Mouse (Mus musculus) liver, embryonic 11.5 days (tissue): ENCODE data around the gene Pcsk2. TPM values are rescaled to one million over a fixed set of nuclear protein-coding genes. Genes with fewer than 3 reads are reported as not detected.
A peak's percentile ranks its signal among the peaks of the same experiment; 100 is the strongest.

Source experiments
- ATAC-seq: fragments of 200-750 bp; cut with Nextera tagmentation; replicated peaks from 2 replicates; pipeline ENCODE4 v1.8.0; 2017; ENCODE audit warnings: moderate number of reproducible peaks, mild to moderate bottlenecking, moderate TSS enrichment, moderate library complexity; ENCODE audit not compliant: low FRiP score
- DNase-seq: peaks from one replicate; pipeline ENCODE4 v3.0.0-alpha.2; 2017; ENCODE audit warnings: low spot score
- H3K27ac ChIP-seq: fragments of 300-500 bp; sonication (generic); 2 replicates; pipeline ENCODE4 v1.5.1; 2014; ENCODE audit warnings: mild to moderate bottlenecking, low read depth, low read length, control low read depth
- H3K27me3 ChIP-seq: fragments of 300-500 bp; sonication (generic); replicated peaks from 2 replicates; pipeline ENCODE4 v1.6.1; 2014; ENCODE audit warnings: low read length, mixed read lengths; ENCODE audit not compliant: control insufficient read depth, insufficient read depth
- H3K36me3 ChIP-seq: fragments of 300-500 bp; sonication (generic); 2 replicates; pipeline ENCODE4 v1.6.1; 2014; ENCODE audit warnings: mild to moderate bottlenecking, low read length, moderate library complexity, mixed read lengths; ENCODE audit not compliant: control insufficient read depth, insufficient read depth
- H3K4me1 ChIP-seq: fragments of 300-500 bp; sonication (generic); replicated peaks from 2 replicates; pipeline ENCODE4 v1.6.1; 2014; ENCODE audit warnings: low read length, mixed read lengths; ENCODE audit not compliant: control insufficient read depth, insufficient read depth
- H3K4me2 ChIP-seq: fragments of 300-500 bp; sonication (generic); 2 replicates; pipeline ENCODE4 v1.6.1; 2014; ENCODE audit warnings: mild to moderate bottlenecking, control low read depth, moderate library complexity
- H3K4me3 ChIP-seq: fragments of 300-500 bp; sonication (generic); 2 replicates; pipeline ENCODE4 v1.5.1; 2014; ENCODE audit warnings: low read depth, low read length, control low read depth
- H3K9ac ChIP-seq: fragments of 300-500 bp; sonication (generic); 2 replicates; pipeline ENCODE4 v1.6.1; 2014; ENCODE audit warnings: low read depth, low read length, control low read depth
- H3K9me3 ChIP-seq: fragments of 300-500 bp; sonication (generic); 2 replicates; pipeline ENCODE4 v1.6.1; 2016; ENCODE audit warnings: low read length, inconsistent platforms, mixed read lengths; ENCODE audit not compliant: control insufficient read depth
- WGBS: fragments of 180-500 bp; shearing (Covaris S2); extraction: QIAGEN DNeasy Blood & Tissue Kit; methylation state at CpG from one replicate; pipeline ENCODE4 v1.1.7; 2014; 5-methylcytosine and 5-hydroxymethylcytosine counted together
- polyA plus RNA-seq: library from polyadenylated mRNA; unstranded; fragments of >200 nt; fragmentation: Nextera tagmentation; extraction: Ambion mirVana; gene quantifications from 2 replicates; pipeline ENCODE4 v1.2.1, GENCODE M21; 2014

The Pcsk2 gene
- polyA plus RNA-seq, 1 experiment from 2014 or later = 0.56 TPM

GRCm38 (mm10) chr2:143841536-143841935, 295.6 kb downstream of the Pcsk2 start:
- H3K9ac ChIP-seq = no peak overlapping the region
- 0 out of 2 replicates have a peak, but pooled peaks cover 3% of the 10 kb centered on the region for H3K4me1 ChIP-seq
- WGBS = 81% methylated on average over 7 of the region's 7 CpGs
- ATAC-seq (no peak), DNase-seq (no peak)
- H3K9me3 ChIP-seq = no peaks in the 10 kb centered on the region
- H3K36me3 ChIP-seq = no peaks in the 10 kb centered on the region
- H3K27ac ChIP-seq = no peak overlapping the region
- no peaks in the 10 kb centered on the region for H3K27me3 ChIP-seq
- H3K4me3 ChIP-seq = no peak overlapping the region
- H3K4me2 ChIP-seq = no peak overlapping the region

GRCm38 (mm10) chr2:143844779-143845178, 298.8 kb downstream of the Pcsk2 start:
- Histone ChIP-seq H3K9ac (no peak overlapping the region), H3K27ac (no peak overlapping the region), H3K27me3 (no peaks in the 10 kb centered on the region), H3K36me3 (no peaks in the 10 kb centered on the region), H3K9me3 (no peaks in the 10 kb centered on the region), H3K4me3 (no peak overlapping the region), H3K4me2 (no peak overlapping the region), H3K4me1 (0 out of 2 replicates have a peak, but pooled peaks cover 5% of the 10 kb centered on the region)
- 70% methylated on average over 5 of the region's 5 CpGs for WGBS
- no peak for ATAC-seq
- DNase-seq = no peak

- DNase-seq = no peak
Measured at GRCm38 (mm10) chr2:143846799-143847198, 300.8 kb downstream of the Pcsk2 start.

GRCm38 (mm10) chr2:143847291-143847690, 301.3 kb downstream of the Pcsk2 start:
- 49% methylated on average over 3 of the region's 3 CpGs for WGBS
- Histone ChIP-seq H3K9ac (no peak overlapping the region), H3K4me2 (no peak overlapping the region), H3K9me3 (no peaks in the 10 kb centered on the region), H3K27ac (no peak overlapping the region), H3K36me3 (no peaks in the 10 kb centered on the region), H3K4me3 (no peak overlapping the region), H3K27me3 (no peaks in the 10 kb centered on the region), H3K4me1 (0 out of 2 replicates have a peak, but pooled peaks cover 5% of the 10 kb centered on the region)
- DNase-seq = no peak
- no peak for ATAC-seq

More at GRCm38 (mm10) chr2:143846799-143847198, 300.8 kb downstream of the Pcsk2 start:
- no peak for ATAC-seq
- Histone ChIP-seq H3K9ac (no peak overlapping the region), H3K27me3 (no peaks in the 10 kb centered on the region), H3K4me2 (no peak overlapping the region), H3K9me3 (no peaks in the 10 kb centered on the region), H3K4me1 (0 out of 2 replicates have a peak, but pooled peaks cover 5% of the 10 kb centered on the region), H3K27ac (no peak overlapping the region), H3K4me3 (no peak overlapping the region), H3K36me3 (no peaks in the 10 kb centered on the region)
- WGBS = 57% methylated on average over 4 of the region's 4 CpGs

GRCm38 (mm10) chr2:143851354-143852221, 305.6 kb downstream of the Pcsk2 start:
- Histone ChIP-seq H3K4me2 (no peak overlapping the region), H3K27me3 (no peaks in the 10 kb centered on the region), H3K27ac (no peak overlapping the region), H3K4me3 (no peak overlapping the region), H3K9me3 (no peaks in the 10 kb centered on the region), H3K4me1 (0 out of 2 replicates have a peak, but pooled peaks cover 4% of the 10 kb centered on the region), H3K9ac (no peak overlapping the region), H3K36me3 (no peaks in the 10 kb centered on the region)
- WGBS = 82% methylated on average over 12 of the region's 12 CpGs
- no peak for DNase-seq
- no peak for ATAC-seq

GRCm38 (mm10) chr2:143852295-143853275, 306.6 kb downstream of the Pcsk2 start:
- WGBS = 57% methylated on average over 18 of the region's 18 CpGs
- Histone ChIP-seq H3K36me3 (no peaks in the 10 kb centered on the region), H3K4me1 (no peaks in the 10 kb centered on the region), H3K4me2 (no peak overlapping the region), H3K27ac (no peak overlapping the region), H3K4me3 (no peak overlapping the region), H3K27me3 (no peaks in the 10 kb centered on the region), H3K9ac (no peak overlapping the region), H3K9me3 (no peaks in the 10 kb centered on the region)
- ATAC-seq = no peak
- DNase-seq = no peak

- H3K4me1 ChIP-seq = no peaks in the 10 kb centered on the region
- no peak for DNase-seq
- H3K9me3 ChIP-seq = no peaks in the 10 kb centered on the region
- ATAC-seq = 0 out of 2 replicates have a peak, but pooled peaks have one; percentile 17
- H3K4me2 ChIP-seq = no peak overlapping the region
- H3K4me3 ChIP-seq = no peak overlapping the region
- 65% methylated on average over 4 of the region's 4 CpGs for WGBS
- H3K27ac ChIP-seq = no peak overlapping the region
- H3K36me3 ChIP-seq = no peaks in the 10 kb centered on the region
- H3K9ac ChIP-seq = no peak overlapping the region
- no peaks in the 10 kb centered on the region for H3K27me3 ChIP-seq
Measured at GRCm38 (mm10) chr2:143853447-143853846, 307.5 kb downstream of the Pcsk2 start.

- DNase-seq (no peak), ATAC-seq (no peak)
- Histone ChIP-seq H3K4me1 (peaks cover 5% of the 10 kb centered on the region; the same call in 1 of the 2 replicates), H3K9ac (no peak overlapping the region), H3K27me3 (peaks cover 12% of the 10 kb centered on the region), H3K27ac (no peak overlapping the region), H3K4me2 (no peak overlapping the region), H3K9me3 (no peaks in the 10 kb centered on the region), H3K4me3 (no peak overlapping the region), H3K36me3 (no peaks in the 10 kb centered on the region)
- WGBS = 90% methylated on average over 2 of the region's 2 CpGs
Measured at GRCm38 (mm10) chr2:143859166-143859565, 313.2 kb downstream of the Pcsk2 start.
